Mouse (Mus musculus) hindbrain, embryonic 14.5 days (tissue): Measurements from ENCODE around the gene Hadha. TPM values are rescaled to one million over a fixed set of nuclear protein-coding genes. Genes with fewer than 3 reads are reported as not detected.

Experiments used
- ATAC-seq: fragments of 200-750 bp; cut with Nextera tagmentation; 2 replicates; pipeline ENCODE4 v1.8.0; 2017; ENCODE audit warnings: moderate number of reproducible peaks, mild to moderate bottlenecking, moderate TSS enrichment, moderate library complexity; ENCODE audit not compliant: low FRiP score
- DNase-seq: peaks from one replicate; pipeline ENCODE4 v3.0.0-alpha.2; 2015; ENCODE audit warnings: low spot score
- H3K27ac ChIP-seq: fragments of 300-500 bp; sonication (generic); 2 replicates; pipeline ENCODE4 v1.5.1; 2014; ENCODE audit warnings: mild to moderate bottlenecking, moderate library complexity
- H3K27me3 ChIP-seq: fragments of 300-500 bp; sonication (generic); 2 replicates; pipeline ENCODE4 v1.6.1; 2014; ENCODE audit warnings: mild to moderate bottlenecking, low read length, mixed read lengths; ENCODE audit not compliant: control insufficient read depth, insufficient read depth
- H3K36me3 ChIP-seq: fragments of 300-500 bp; sonication (generic); replicated peaks from 2 replicates; pipeline ENCODE4 v1.6.1; 2014; ENCODE audit not compliant: control insufficient read depth, insufficient read depth
- H3K4me1 ChIP-seq: fragments of 300-500 bp; sonication (generic); replicated peaks from 2 replicates; pipeline ENCODE4 v1.6.1; 2014; ENCODE audit warnings: antibody characterized with exemption, low read length, mixed read lengths; ENCODE audit not compliant: control insufficient read depth, insufficient read depth
- H3K4me2 ChIP-seq: fragments of 300-500 bp; sonication (generic); replicated peaks from 2 replicates; pipeline ENCODE4 v1.6.1; 2014; ENCODE audit warnings: mild to moderate bottlenecking, moderate library complexity
- H3K4me3 ChIP-seq: fragments of 300-500 bp; sonication (generic); replicated peaks from 2 replicates; pipeline ENCODE4 v1.5.1; 2014; ENCODE audit warnings: mild to moderate bottlenecking, low read length
- H3K9ac ChIP-seq: fragments of 300-500 bp; sonication (generic); 2 replicates; pipeline ENCODE4 v1.6.1; 2014
- H3K9me3 ChIP-seq: fragments of 300-500 bp; sonication (generic); 2 replicates; pipeline ENCODE4 v1.6.1; 2016; ENCODE audit warnings: low read length; ENCODE audit not compliant: control insufficient read depth
- WGBS: fragments of 180-500 bp; shearing (Covaris S2); extraction: QIAGEN DNeasy Blood & Tissue Kit; methylation state at CpG from one replicate; pipeline ENCODE4 v1.1.7; 2014; 5-methylcytosine and 5-hydroxymethylcytosine counted together
- polyA plus RNA-seq: library from polyadenylated mRNA; unstranded; fragments of >200 nt; fragmentation: Nextera tagmentation; extraction: Ambion mirVana; gene quantifications from 2 replicates; pipeline ENCODE4 v1.2.1, GENCODE M21; 2014

Gene Hadha
- polyA plus RNA-seq, 1 experiment from 2014 or later: 57.5 TPM

- Histone ChIP-seq H3K4me1 (no peaks in the 10 kb centered on the region), H3K9ac (no peak overlapping the region), H3K4me3 (no peak overlapping the region), H3K27me3 (no peaks in the 10 kb centered on the region), H3K36me3 (peaks cover 93% of the 10 kb centered on the region), H3K27ac (no peak overlapping the region), H3K9me3 (no peaks in the 10 kb centered on the region), H3K4me2 (no peak overlapping the region)
- ATAC-seq (no peak), DNase-seq (no peak)
- WGBS: 69% methylated on average over 4 of the region's 4 CpGs
Measured at GRCm38 (mm10) chr5:30175811-30176210, 20.8 kb upstream of the Hadha start.

GRCm38 (mm10) chr5:30172931-30173692 lies 18.1 kb upstream of the Hadha start:
- DNase-seq: no peak

GRCm38 (mm10) chr5:30172115-30172514 lies 17.2 kb upstream of the Hadha start:
- Histone ChIP-seq H3K36me3 (peaks cover 91% of the 10 kb centered on the region), H3K4me3 (no peak overlapping the region), H3K9me3 (no peaks in the 10 kb centered on the region), H3K27ac (no peak overlapping the region), H3K9ac (no peak overlapping the region), H3K27me3 (no peaks in the 10 kb centered on the region), H3K4me2 (no peak overlapping the region), H3K4me1 (no peaks in the 10 kb centered on the region)
- ATAC-seq (no peak), DNase-seq (no peak)

More at GRCm38 (mm10) chr5:30172931-30173692, 18.1 kb upstream of the Hadha start:
- Histone ChIP-seq H3K9ac (no peak overlapping the region), H3K4me1 (no peaks in the 10 kb centered on the region), H3K36me3 (peaks cover 91% of the 10 kb centered on the region), H3K9me3 (no peaks in the 10 kb centered on the region), H3K27ac (no peak overlapping the region), H3K27me3 (no peaks in the 10 kb centered on the region), H3K4me2 (no peak overlapping the region), H3K4me3 (no peak overlapping the region)
- ATAC-seq: no peak
- WGBS: 54% methylated on average over 20 of the region's 20 CpGs

GRCm38 (mm10) chr5:30170303-30170940 lies 15.5 kb upstream of the Hadha start:
- Histone ChIP-seq H3K4me3 (no peak overlapping the region), H3K4me2 (no peak overlapping the region), H3K4me1 (no peaks in the 10 kb centered on the region), H3K36me3 (peaks cover 80% of the 10 kb centered on the region), H3K9ac (no peak overlapping the region), H3K9me3 (no peaks in the 10 kb centered on the region), H3K27me3 (no peaks in the 10 kb centered on the region), H3K27ac (no peak overlapping the region)
- WGBS: 89% methylated on average over 5 of the region's 5 CpGs
- no peak for DNase-seq
- ATAC-seq: no peak

GRCm38 (mm10) chr5:30165234-30165946 lies 10.4 kb upstream of the Hadha start:
- Histone ChIP-seq H3K36me3 (peaks cover 39% of the 10 kb centered on the region), H3K4me3 (no peak overlapping the region), H3K27ac (no peak overlapping the region), H3K9ac (no peak overlapping the region), H3K9me3 (no peaks in the 10 kb centered on the region), H3K4me2 (no peak overlapping the region), H3K4me1 (no peaks in the 10 kb centered on the region), H3K27me3 (no peaks in the 10 kb centered on the region)
- ATAC-seq (no peak), DNase-seq (no peak)
- 95% methylated on average over 5 of the region's 5 CpGs for WGBS

- Histone ChIP-seq H3K4me3 (no peak overlapping the region), H3K4me1 (0 out of 2 replicates have a peak, but pooled peaks cover 4% of the 10 kb centered on the region), H3K27ac (no peak overlapping the region), H3K9ac (no peak overlapping the region), H3K9me3 (no peaks in the 10 kb centered on the region), H3K27me3 (no peaks in the 10 kb centered on the region), H3K36me3 (peaks cover 14% of the 10 kb centered on the region), H3K4me2 (no peak overlapping the region)
- ATAC-seq (no peak), DNase-seq (no peak)
- WGBS: 91% methylated on average over 6 of the region's 6 CpGs
Measured at GRCm38 (mm10) chr5:30162339-30162738, 7.4 kb upstream of the Hadha start.

GRCm38 (mm10) chr5:30161836-30162235 lies 6.9 kb upstream of the Hadha start:
- Histone ChIP-seq H3K4me1 (peaks cover 6% of the 10 kb centered on the region; the same call in 1 of the 2 replicates), H3K27ac (no peak overlapping the region), H3K4me2 (no peak overlapping the region), H3K9me3 (no peaks in the 10 kb centered on the region), H3K9ac (no peak overlapping the region), H3K36me3 (peaks cover 12% of the 10 kb centered on the region), H3K4me3 (no peak overlapping the region), H3K27me3 (no peaks in the 10 kb centered on the region)
- DNase-seq: no peak
- no peak for ATAC-seq
- 77% methylated on average over 1 of the region's 1 CpGs for WGBS

- Histone ChIP-seq H3K9me3 (no peaks in the 10 kb centered on the region), H3K4me2 (no peak overlapping the region), H3K27me3 (no peaks in the 10 kb centered on the region), H3K36me3 (peaks cover 4% of the 10 kb centered on the region; the same call in 1 of the 2 replicates), H3K4me1 (peaks cover 16% of the 10 kb centered on the region), H3K4me3 (no peak overlapping the region), H3K27ac (no peak overlapping the region), H3K9ac (no peak overlapping the region)
- 89% methylated on average over 6 of the region's 6 CpGs for WGBS
- no peak for DNase-seq
- ATAC-seq: no peak
Measured at GRCm38 (mm10) chr5:30159601-30160000, 4.6 kb upstream of the Hadha start.
